Mouse (Mus musculus) ES-CJ7 (cell line): ENCODE data around the gene Fgf4.

Source experiments
- DNase-seq: peaks from one replicate; pipeline ENCODE4 v3.0.0; 2011; ENCODE audit warnings: low read depth, low spot score

Gene Fgf4

GRCm38 (mm10) chr7:144864160-144864670 is 17.0 kb downstream of the Fgf4 start:
- DNase-seq = peak; percentile 93

- peak; percentile 89 for DNase-seq
These were observed 20.0 kb downstream of the Fgf4 start for GRCm38 (mm10) chr7:144867161-144867560.

GRCm38 (mm10) chr7:144867602-144868001 is 20.4 kb downstream of the Fgf4 start:
- no peak for DNase-seq

- peak; percentile 64 for DNase-seq
These were observed 25.3 kb downstream of the Fgf4 start for GRCm38 (mm10) chr7:144872420-144872819.

- peak; percentile 65 for DNase-seq
These were observed 26.0 kb downstream of the Fgf4 start for GRCm38 (mm10) chr7:144873160-144873559.

GRCm38 (mm10) chr7:144874226-144874625 is 27.1 kb downstream of the Fgf4 start:
- no peak for DNase-seq

- DNase-seq = no peak
These were observed 31.2 kb downstream of the Fgf4 start for GRCm38 (mm10) chr7:144878401-144878800.

- DNase-seq = no peak
These were observed 35.9 kb downstream of the Fgf4 start for GRCm38 (mm10) chr7:144883106-144883505.

- peak; percentile 67 for DNase-seq
These were observed 40.5 kb downstream of the Fgf4 start for GRCm38 (mm10) chr7:144887672-144888071.

- DNase-seq = peak; percentile 73
These were observed 41.6 kb downstream of the Fgf4 start for GRCm38 (mm10) chr7:144888564-144889299.

GRCm38 (mm10) chr7:144890661-144891060 is 43.5 kb downstream of the Fgf4 start:
- DNase-seq = peak; percentile 52

GRCm38 (mm10) chr7:144891863-144892262 is 44.7 kb downstream of the Fgf4 start:
- DNase-seq = no peak

- peak; percentile 43 for DNase-seq
These were observed 45.2 kb downstream of the Fgf4 start for GRCm38 (mm10) chr7:144892322-144892721.

- peak; percentile 52 for DNase-seq
These were observed 47.0 kb downstream of the Fgf4 start for GRCm38 (mm10) chr7:144894191-144894590.

- DNase-seq = no peak
These were observed 47.5 kb downstream of the Fgf4 start for GRCm38 (mm10) chr7:144894706-144895105.

- peak; percentile 91 for DNase-seq
These were observed 48.3 kb downstream of the Fgf4 start for GRCm38 (mm10) chr7:144895305-144896111.

- DNase-seq = peak; percentile 52
These were observed 49.4 kb downstream of the Fgf4 start, which contains the start of gene Fgf15 for GRCm38 (mm10) chr7:144896294-144897218. Gene Fgf15 (plus strand): TSS chr7:144896531.

GRCm38 (mm10) chr7:144898506-144898905 is 51.3 kb downstream of the Fgf4 start:
- peak; percentile 37 for DNase-seq

- peak; percentile 63 for DNase-seq
These were observed 58.3 kb downstream of the Fgf4 start for GRCm38 (mm10) chr7:144905514-144905913.

- DNase-seq = peak; percentile 73
These were observed 59.7 kb downstream of the Fgf4 start for GRCm38 (mm10) chr7:144906708-144907397.

GRCm38 (mm10) chr7:144907793-144908192 is 60.6 kb downstream of the Fgf4 start:
- peak; percentile 86 for DNase-seq
